Mouse (Mus musculus) CD4-positive naive resting alpha-beta T cell, adult 57 days (primary cell): ENCODE measurements around the gene Olfr556. TPM values are rescaled to one million over a fixed set of nuclear protein-coding genes. Genes with fewer than 3 reads are reported as not detected.

Experiments
- total RNA-seq: library from RNA; stranded (reverse); gene quantifications from one replicate; pipeline ENCODE4 v1.2.4, GENCODE M21; 2023

The Olfr556 gene
- total RNA-seq: not detected

GRCm38 (mm10) chr7:102664599-102664998 lies at the start of gene Olfr556:
Olfr556 (plus strand) TSS chr7:102664899.

GRCm38 (mm10) chr7:102618118-102618517 lies 46.6 kb upstream of the Olfr556 start, which contains the start of gene Olfr553:
Olfr553 (minus strand) TSS chr7:102618218.

GRCm38 (mm10) chr7:102638132-102638531 lies 26.6 kb upstream of the Olfr556 start, which contains the start of gene Olfr554:
Olfr554 (plus strand) TSS chr7:102638432.

GRCm38 (mm10) chr7:102658523-102658922 lies 6.2 kb upstream of the Olfr556 start, which contains the start of gene Olfr555:
Olfr555 (plus strand) TSS chr7:102658823.

GRCm38 (mm10) chr7:102686944-102687501 lies 22.3 kb downstream of the Olfr556 start, which contains the start of gene Trim68:
Trim68 (minus strand) TSS chr7:102687327.

GRCm38 (mm10) chr7:102695358-102696125 lies 30.8 kb downstream of the Olfr556 start, which contains the start of gene Olfr557:
Olfr557 (plus strand) TSS chr7:102695910.

GRCm38 (mm10) chr7:102701915-102702314 lies 37.2 kb downstream of the Olfr556 start, which contains the start of gene Olfr558:
Olfr558 (plus strand) TSS chr7:102702215.

GRCm38 (mm10) chr7:102718970-102719369 lies 54.3 kb downstream of the Olfr556 start, which contains the start of gene Olfr33:
Olfr33 (minus strand) TSS chr7:102719070.

Other genes starting within 250 kb of the Olfr556 start
- gene Rrm1, start 223.2 kb upstream of the Olfr556 start, total RNA-seq: 41.4 TPM
- not detected for gene Olfr543, start 183.2 kb upstream of the Olfr556 start, total RNA-seq
- not detected for gene Olfr544, start 176.6 kb upstream of the Olfr556 start, total RNA-seq
- not detected for gene Olfr545, start 165.3 kb upstream of the Olfr556 start, total RNA-seq
- not detected for gene Olfr547, start 130.2 kb upstream of the Olfr556 start, total RNA-seq
- not detected for gene Olfr548-ps1, start 124.0 kb upstream of the Olfr556 start, total RNA-seq
- not detected for gene Olfr549, start 115.0 kb upstream of the Olfr556 start, total RNA-seq
- gene Trim21, start 99.4 kb upstream of the Olfr556 start, total RNA-seq: 49.0 TPM
- gene Olfr550, start 93.5 kb upstream of the Olfr556 start, total RNA-seq: not detected
- not detected for gene Olfr551, start 73.0 kb upstream of the Olfr556 start, total RNA-seq
- gene Olfr552, start 67.1 kb upstream of the Olfr556 start, total RNA-seq: not detected
- gene Olfr553, start 46.7 kb upstream of the Olfr556 start, total RNA-seq: not detected
- not detected for gene Olfr554, start 26.5 kb upstream of the Olfr556 start, total RNA-seq
- not detected for gene Olfr555, start 6.1 kb upstream of the Olfr556 start, total RNA-seq
- 11.6 TPM for gene Trim68, start 22.4 kb downstream of the Olfr556 start, total RNA-seq
- gene Olfr557, start 31.0 kb downstream of the Olfr556 start, total RNA-seq: not detected
- gene Olfr558, start 37.3 kb downstream of the Olfr556 start, total RNA-seq: not detected
- not detected for gene Olfr33, start 54.2 kb downstream of the Olfr556 start, total RNA-seq
- not detected for gene Olfr559, start 62.6 kb downstream of the Olfr556 start, total RNA-seq
- gene Olfr560, start 94.5 kb downstream of the Olfr556 start, total RNA-seq: not detected
- not detected for gene Olfr78, start 94.6 kb downstream of the Olfr556 start, total RNA-seq
- not detected for gene Olfr561, start 106.3 kb downstream of the Olfr556 start, total RNA-seq
- gene Olfr564, start 138.6 kb downstream of the Olfr556 start, total RNA-seq: not detected
- not detected for gene Olfr566, start 193.9 kb downstream of the Olfr556 start, total RNA-seq
- gene Olfr568, start 212.2 kb downstream of the Olfr556 start, total RNA-seq: not detected
- gene Olfr569, start 226.0 kb downstream of the Olfr556 start, total RNA-seq: not detected
- not detected for gene Olfr570, start 229.7 kb downstream of the Olfr556 start, total RNA-seq